Mouse (Mus musculus) ES-CJ7 (cell line): Measurements from ENCODE around the gene Itgb5.
A peak's percentile ranks its signal among the peaks of the same experiment; 100 is the strongest.

Experiments used
- DNase-seq: peaks from one replicate; pipeline ENCODE4 v3.0.0; 2011; ENCODE audit warnings: low read depth, low spot score

Gene Itgb5

DNA sequence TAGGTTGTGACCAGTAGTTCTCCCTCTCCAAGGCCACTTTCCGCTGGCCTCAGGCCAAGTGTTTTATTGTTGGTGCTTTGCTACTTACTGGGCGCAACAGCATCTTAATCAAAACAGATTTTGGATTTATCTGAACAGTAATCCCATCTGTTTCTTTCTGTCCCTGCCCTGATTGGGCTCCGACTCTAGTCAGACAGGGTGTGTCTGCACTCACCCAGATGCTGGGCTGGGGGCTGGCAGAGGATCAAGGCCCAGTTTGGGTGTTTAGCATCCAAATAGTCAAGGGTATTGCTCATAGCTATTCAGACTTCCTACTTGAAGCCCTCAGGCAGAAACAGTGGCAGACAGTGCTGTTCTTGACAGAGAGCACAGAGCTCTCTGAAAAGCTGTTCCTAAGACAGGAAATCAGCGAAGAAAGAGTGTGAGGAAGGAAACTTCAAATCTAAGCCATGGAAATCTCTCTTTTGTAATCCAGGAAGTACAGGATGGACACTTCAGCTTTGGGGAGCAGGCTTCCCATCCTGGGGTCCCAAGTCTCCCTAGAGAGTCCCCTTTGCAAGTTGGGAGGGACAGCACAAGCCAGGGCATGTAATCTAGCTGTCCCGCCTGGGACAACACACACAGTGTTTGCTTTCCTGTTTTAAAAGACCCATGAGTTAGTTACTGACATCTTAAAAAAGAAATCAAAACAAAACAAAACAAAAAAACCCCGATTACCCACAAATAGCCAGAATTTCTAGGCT lies 48.7 kb downstream of the Itgb5 start:
- DNase-seq: peak; percentile 87

- DNase-seq: peak; percentile 54
Observed at GRCm38 (mm10) chr16:33879031-33879430, 49.6 kb downstream of the Itgb5 start.

DNA sequence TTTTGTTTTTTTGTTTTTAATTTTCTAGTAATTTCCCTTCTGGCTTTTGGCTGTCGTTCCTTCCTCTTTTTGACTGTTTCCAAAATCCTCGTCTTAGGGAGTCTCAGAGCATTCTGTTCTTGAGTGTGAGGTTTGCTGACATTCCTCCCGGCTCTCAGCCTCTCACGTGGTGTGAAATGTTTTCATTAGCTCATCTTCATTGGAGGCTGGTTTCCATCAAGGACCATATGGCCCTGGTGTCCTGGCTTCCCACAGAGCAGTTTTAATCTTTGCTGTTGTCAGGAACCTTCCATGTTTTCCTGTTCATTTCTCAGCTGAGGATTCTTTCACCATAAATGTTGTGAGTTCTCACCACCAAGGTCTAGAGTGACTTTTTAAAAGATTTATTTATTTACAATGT lies 50.1 kb downstream of the Itgb5 start:
- no peak for DNase-seq

GRCm38 (mm10) chr16:33880765-33881164 lies 51.3 kb downstream of the Itgb5 start:
- DNase-seq: no peak

DNA sequence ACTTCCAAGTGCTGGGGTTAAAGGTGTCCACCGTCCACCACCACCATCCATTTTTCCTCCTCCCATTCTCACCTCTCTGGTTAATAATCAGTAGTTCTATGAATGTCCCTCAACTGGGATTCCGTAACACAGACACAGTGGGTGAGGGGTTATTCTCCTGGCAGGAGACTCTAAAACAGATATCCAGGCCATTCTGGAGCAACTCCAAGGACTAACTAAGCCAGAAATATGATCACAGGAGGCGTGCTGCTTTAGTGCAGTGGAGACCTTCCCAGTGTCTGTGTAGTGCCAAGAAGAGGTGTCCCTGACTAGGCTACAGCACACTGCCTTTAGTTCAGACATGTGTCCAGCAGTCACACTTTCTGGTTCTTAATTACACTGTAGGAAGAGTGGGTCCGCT lies 53.1 kb downstream of the Itgb5 start:
- DNase-seq: no peak

DNA sequence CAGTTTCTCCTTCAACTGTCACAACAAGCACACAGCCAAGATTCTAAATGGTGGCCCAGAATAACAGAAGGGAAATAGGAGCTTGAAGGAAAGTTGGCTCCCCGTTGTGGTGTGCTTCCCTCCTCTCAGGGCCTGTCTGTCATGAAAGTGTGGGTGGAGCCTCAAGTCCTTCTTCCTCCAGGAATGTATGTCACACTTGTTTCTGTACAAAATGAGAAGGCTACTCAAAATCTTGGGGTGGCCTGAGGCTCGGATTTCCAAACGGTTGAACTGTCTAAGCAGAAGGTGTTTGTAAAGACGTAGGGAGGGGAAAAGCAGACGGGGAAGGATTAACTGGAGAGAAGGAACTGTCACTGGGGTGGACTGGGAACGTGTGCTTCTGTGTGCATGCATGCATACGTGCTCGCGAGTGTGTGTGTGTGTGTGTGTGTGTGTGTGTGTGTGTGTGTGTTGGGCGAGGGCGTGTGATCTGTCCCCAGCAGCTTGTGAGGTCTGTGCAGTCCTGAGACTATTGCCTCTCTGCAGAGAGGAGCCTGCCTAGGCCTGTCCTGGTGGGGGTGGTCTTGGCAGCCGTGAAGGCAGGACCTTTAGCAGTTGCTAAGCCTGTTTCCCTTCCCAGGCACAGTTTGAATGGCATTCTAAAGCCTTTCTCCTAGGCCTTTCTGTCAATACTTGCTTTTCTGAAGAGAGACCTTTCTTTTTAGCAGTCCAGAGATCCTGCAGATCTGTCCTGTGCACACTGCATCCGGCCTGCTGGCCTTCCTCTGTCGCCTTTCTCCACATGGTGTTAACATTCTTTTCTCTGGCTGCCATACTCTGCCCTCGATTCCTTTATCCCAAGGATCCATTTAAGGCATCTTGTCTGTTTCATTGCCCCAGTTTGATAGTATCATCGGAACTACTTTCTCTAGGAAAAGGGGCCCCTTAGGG lies 53.8 kb downstream of the Itgb5 start:
- no peak for DNase-seq

GRCm38 (mm10) chr16:33884201-33884600 lies 54.7 kb downstream of the Itgb5 start:
- no peak for DNase-seq

GRCm38 (mm10) chr16:33885021-33885471 lies 55.6 kb downstream of the Itgb5 start:
- DNase-seq: peak; percentile 57

- DNase-seq: no peak
Observed at GRCm38 (mm10) chr16:33885671-33886328, 56.3 kb downstream of the Itgb5 start.

DNA sequence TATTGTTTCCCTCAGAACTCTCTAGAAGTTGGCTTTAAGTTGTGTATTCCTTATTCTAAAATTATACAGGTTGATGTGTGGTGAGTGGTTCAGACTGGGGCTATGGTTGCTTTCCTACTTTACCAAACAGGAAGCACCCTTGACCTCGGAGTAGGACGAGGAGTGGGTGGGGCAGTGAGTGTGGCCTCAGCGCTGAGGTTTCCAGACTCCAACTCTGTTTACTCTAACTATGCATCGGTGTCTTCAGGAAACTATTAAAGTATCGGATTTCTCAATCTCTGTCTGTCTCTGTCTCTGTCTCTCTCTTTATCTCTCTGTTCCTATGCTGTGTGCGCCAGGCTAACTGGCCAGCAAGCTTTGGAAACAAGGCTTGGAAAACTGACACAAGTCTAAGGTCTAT lies 57.2 kb downstream of the Itgb5 start:
- DNase-seq: peak; percentile 23

DNA sequence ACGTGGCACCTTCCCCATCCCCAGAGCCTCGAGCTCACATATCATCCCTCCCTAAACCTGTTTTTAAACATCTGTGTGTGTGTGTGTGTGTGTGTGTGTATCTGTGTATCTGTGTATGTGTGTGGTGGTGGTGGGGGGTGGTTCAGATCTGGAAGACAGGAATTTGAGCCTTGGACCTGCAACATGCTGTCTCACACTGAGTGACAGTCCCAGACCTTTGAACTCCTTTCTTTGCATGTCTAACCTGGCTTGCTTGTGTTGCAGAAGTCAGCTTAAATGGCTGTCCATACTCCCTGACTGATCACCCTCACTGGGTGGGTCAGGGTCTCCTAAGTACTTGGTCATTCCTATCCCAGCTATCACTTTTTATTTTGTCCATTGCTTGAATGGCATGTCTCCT lies 58.5 kb downstream of the Itgb5 start:
- no peak for DNase-seq

DNA sequence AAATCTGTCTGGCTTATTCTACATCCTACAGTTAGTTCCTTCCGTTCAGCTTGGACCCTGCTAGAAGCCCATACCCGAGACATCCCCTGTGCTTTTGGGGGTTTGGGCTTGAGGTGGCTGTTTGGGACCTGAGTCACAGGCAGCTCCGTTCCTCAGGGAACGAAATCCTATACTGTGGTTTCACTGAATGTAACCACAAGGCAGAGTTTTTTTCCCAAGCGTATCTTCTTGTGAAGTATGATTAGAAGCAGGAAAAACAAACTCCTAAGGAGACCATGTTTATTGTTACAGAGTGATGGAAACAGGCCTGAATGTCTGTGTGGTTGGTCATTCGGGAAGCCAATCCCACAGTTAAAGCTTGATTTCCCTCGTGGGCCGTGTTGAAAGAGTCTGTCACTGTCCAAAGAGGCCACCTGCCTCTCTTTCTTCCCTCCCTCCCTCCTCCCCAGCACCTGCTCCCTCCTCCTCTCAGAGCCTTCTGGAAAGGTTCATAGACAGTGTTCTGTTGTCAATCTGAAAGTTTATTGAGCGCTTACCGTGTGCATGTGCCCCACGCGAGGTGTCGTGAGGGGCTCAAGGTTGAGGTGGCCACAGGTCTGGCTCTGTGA lies 59.6 kb downstream of the Itgb5 start:
- DNase-seq: no peak

- peak; percentile 31 for DNase-seq
Observed at GRCm38 (mm10) chr16:33891099-33891498, 61.6 kb downstream of the Itgb5 start.

GRCm38 (mm10) chr16:33891561-33892281 lies 62.3 kb downstream of the Itgb5 start:
- DNase-seq: peak; percentile 76

- no peak for DNase-seq
Observed at GRCm38 (mm10) chr16:33892539-33892938, 63.1 kb downstream of the Itgb5 start.

- DNase-seq: no peak
Observed at GRCm38 (mm10) chr16:33893796-33894195, 64.3 kb downstream of the Itgb5 start.

- DNase-seq: no peak
Observed at GRCm38 (mm10) chr16:33894449-33894848, 65.0 kb downstream of the Itgb5 start.

- DNase-seq: no peak
Observed at GRCm38 (mm10) chr16:33895690-33896089, 66.2 kb downstream of the Itgb5 start.

- no peak for DNase-seq
Observed at GRCm38 (mm10) chr16:33896801-33897200, 67.3 kb downstream of the Itgb5 start.

DNA sequence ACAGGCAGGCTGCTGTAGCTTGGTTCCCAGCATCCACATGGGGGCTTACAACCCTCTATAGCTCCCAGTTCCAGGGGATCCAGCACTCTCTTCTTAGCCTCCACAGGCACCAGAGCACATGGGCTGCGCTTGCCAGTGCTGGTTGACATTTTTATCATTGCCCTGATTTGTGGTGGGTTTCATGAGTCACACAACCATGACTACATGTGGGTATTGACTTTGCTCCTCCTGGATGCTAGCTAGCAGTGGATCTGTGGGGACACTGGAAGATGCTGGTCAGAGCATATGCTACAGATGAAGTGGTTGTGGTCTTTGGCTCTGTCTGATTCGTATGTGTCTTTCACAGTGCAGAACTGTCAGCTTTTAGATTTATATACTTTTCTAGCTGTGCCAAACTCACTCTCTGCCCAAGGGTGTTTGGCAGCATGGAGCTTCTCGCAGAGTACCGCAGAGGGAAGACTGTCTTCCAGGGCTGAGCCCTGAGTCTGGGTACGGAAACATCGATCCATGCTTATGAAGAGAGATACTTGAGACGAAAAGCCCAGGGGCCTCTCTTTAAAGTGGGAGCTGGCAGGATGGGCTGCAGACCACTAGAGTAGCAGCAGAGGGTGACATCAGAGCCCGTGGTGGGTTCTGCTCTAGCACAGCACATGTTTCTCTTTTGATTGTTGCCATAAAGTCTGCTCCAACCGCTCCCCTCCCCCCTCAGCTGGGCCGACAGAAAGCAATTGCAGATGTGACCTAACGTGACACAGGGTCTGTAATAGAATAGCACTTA lies 74.4 kb downstream of the Itgb5 start:
- DNase-seq: no peak
